Mouse (Mus musculus) urinary bladder, adult 2 months (tissue): Measurements from ENCODE around the gene Ces2h. TPM values are rescaled to one million over a fixed set of nuclear protein-coding genes. Genes with fewer than 3 reads are reported as not detected.

Experiments
- polyA plus RNA-seq: library from polyadenylated mRNA; depleted of rRNA; stranded (reverse); fragments of >200 nt; gene quantifications from 2 replicates; pipeline ENCODE4 v1.2.3, GENCODE M21; 2012; rRNA removed

The Ces2h gene
- polyA plus RNA-seq, 1 experiment = not detected

Other genes starting within 250 kb of the Ces2h start
- 4.1 and 4.6 TPM in 2 replicates for gene Ces2b, start 169.3 kb upstream of the Ces2h start, polyA plus RNA-seq
- gene Ces2c, start 153.8 kb upstream of the Ces2h start, polyA plus RNA-seq = 0.22 and 0.41 TPM in 2 replicates
- 3.8 and 4.0 TPM in 2 replicates for gene Ces2e, start 74.6 kb upstream of the Ces2h start, polyA plus RNA-seq
- gene Ces2f, start 53.5 kb upstream of the Ces2h start, polyA plus RNA-seq = 2.2 and 2.5 TPM in 2 replicates
- gene Ces2g, start 39.1 kb upstream of the Ces2h start, polyA plus RNA-seq = 26.0 and 32.8 TPM in 2 replicates
- 0.04 TPM in 1 of 2 replicates, not detected in the other for gene Ces3a, start 47.7 kb downstream of the Ces2h start, polyA plus RNA-seq
- gene Ces3b, start 82.9 kb downstream of the Ces2h start, polyA plus RNA-seq = not detected in 2 replicates
- not detected in 2 replicates for gene Ces4a, start 130.9 kb downstream of the Ces2h start, polyA plus RNA-seq
- gene Cbfb, start 169.8 kb downstream of the Ces2h start, polyA plus RNA-seq = 28.0 and 30.1 TPM in 2 replicates
- 25.3 and 28.5 TPM in 2 replicates for gene D230025D16Rik, start 224.3 kb downstream of the Ces2h start, polyA plus RNA-seq